Mouse (Mus musculus) bone marrow, adult 2 months (tissue): ENCODE measurements around the gene Dbr1.

Source experiments
- CTCF ChIP-seq: fragments of 200-500 bp; IDR thresholded peaks from 2 replicates; pipeline ENCODE4 v1.5.1; 2011; ENCODE audit warnings: low read length, control low read depth; ENCODE audit not compliant: control insufficient read depth, insufficient read depth
- POLR2A ChIP-seq: fragments of 200-500 bp; IDR thresholded peaks from 2 replicates; pipeline ENCODE4 v1.6.1; 2011; ENCODE audit warnings: low read depth, mild to moderate bottlenecking, control low read depth, low read length, borderline replicate concordance; ENCODE audit not compliant: control insufficient read depth

GRCm38 (mm10) chr9:99620196-99620595, 44.6 kb downstream of the Dbr1 start:
- TF ChIP-seq CTCF, result no peak
- TF ChIP-seq POLR2A, result no peak
